Mouse (Mus musculus) lung, postnatal 0 days (tissue): ENCODE data around the gene Gatad2a.
A peak's percentile ranks its signal among the peaks of the same experiment; 100 is the strongest.

Experiments
- CTCF ChIP-seq: IDR thresholded peaks from 2 replicates; pipeline ENCODE4 v1.5.1; 2016; ENCODE audit warnings: antibody characterized with exemption, mild to moderate bottlenecking
- EP300 ChIP-seq: IDR thresholded peaks from 2 replicates; pipeline ENCODE4 v1.6.1; 2016; ENCODE audit warnings: antibody characterized with exemption, mild to moderate bottlenecking, control low read depth

DNA sequence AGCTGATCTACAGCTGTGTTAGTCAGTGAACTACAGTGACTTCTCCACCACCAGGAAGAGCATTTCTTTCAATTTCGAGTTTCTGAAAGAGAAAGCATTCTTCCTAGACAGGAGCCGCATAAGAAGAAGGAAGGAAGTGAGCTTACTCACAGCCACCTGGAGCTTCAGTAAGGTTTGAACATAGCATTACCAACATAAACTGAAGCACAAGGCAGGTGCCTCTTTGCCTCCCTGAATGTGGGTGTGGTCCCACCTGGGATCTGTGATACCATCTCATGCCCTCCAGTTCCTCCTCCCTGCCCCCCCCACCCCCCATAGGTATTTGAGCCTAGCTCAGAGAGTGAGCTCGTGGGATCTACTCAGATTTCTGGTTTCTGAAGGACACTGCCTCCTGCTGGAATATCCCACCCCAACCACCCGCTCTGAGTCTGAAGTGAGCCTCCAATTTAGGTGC, 7.0 kb upstream of the Gatad2a start:
- TF ChIP-seq CTCF (peak; percentile 28; the same call in 1 of the 2 replicates), EP300 (no peak)
